Mouse (Mus musculus) forebrain, embryonic 13.5 days (tissue): ENCODE data around the gene Gm5134. TPM values are rescaled to one million over a fixed set of nuclear protein-coding genes. Genes with fewer than 3 reads are reported as not detected.

ENCODE experiments used
- microRNA-seq: library from miRNA; unstranded; fragments of <30 nt; microRNA quantifications from one replicate; pipeline ENCODE4, GENCODE M21; 2016
- polyA plus RNA-seq: library from polyadenylated mRNA; unstranded; fragments of >200 nt; fragmentation: Nextera tagmentation; extraction: Ambion mirVana; gene quantifications from 2 replicates; pipeline ENCODE4 v1.2.1, GENCODE M21; 2015

Gm5134 gene
- polyA plus RNA-seq, 1 experiment from 2014 or later = 0.09 TPM

Small RNA genes within 50 kb of the gene (microRNA-seq; reads per million reads assigned to microRNA genes)
- not detected for gene Mir6409

Other genes starting within 250 kb of the Gm5134 start
- gene Cabin1, start 190.2 kb upstream of the Gm5134 start, polyA plus RNA-seq = 36.9 and 46.1 TPM in 2 replicates
- 72.2 and 87.4 TPM in 2 replicates for gene Ddt, start 181.1 kb upstream of the Gm5134 start, polyA plus RNA-seq
- not detected in 2 replicates for gene Gm20441, start 173.6 kb upstream of the Gm5134 start, polyA plus RNA-seq
- gene Gstt3, start 173.1 kb upstream of the Gm5134 start, polyA plus RNA-seq = 0.45 and 0.52 TPM in 2 replicates
- gene Gstt1, start 155.9 kb upstream of the Gm5134 start, polyA plus RNA-seq = 6.4 and 6.5 TPM in 2 replicates
- not detected in 2 replicates for gene Gstt4, start 132.0 kb upstream of the Gm5134 start, polyA plus RNA-seq
- gene Gstt2, start 117.1 kb upstream of the Gm5134 start, polyA plus RNA-seq = 4.0 and 4.4 TPM in 2 replicates
- gene Mif, start 94.3 kb upstream of the Gm5134 start, polyA plus RNA-seq = 1,962 and 1,979 TPM in 2 replicates
- 1.8 and 3.1 TPM in 2 replicates for gene Derl3, start 61.1 kb upstream of the Gm5134 start, polyA plus RNA-seq
- 336 and 349 TPM in 2 replicates for gene Smarcb1, start 32.9 kb upstream of the Gm5134 start, polyA plus RNA-seq
- gene Chchd10, start 21.4 kb upstream of the Gm5134 start, polyA plus RNA-seq = 10.3 and 13.3 TPM in 2 replicates
- gene Mmp11, start 18.0 kb upstream of the Gm5134 start, polyA plus RNA-seq = 20.8 and 25.9 TPM in 2 replicates
- 0.26 TPM in 1 of 2 replicates, not detected in the other for gene Gm867, start 13.8 kb upstream of the Gm5134 start, polyA plus RNA-seq
- gene Vpreb3, start 11.5 kb upstream of the Gm5134 start, polyA plus RNA-seq = not detected in 2 replicates
- gene Zfp280b, start 78.1 kb downstream of the Gm5134 start, polyA plus RNA-seq = 15.7 and 16.1 TPM in 2 replicates
- gene Slc5a4b, start 156.4 kb downstream of the Gm5134 start, polyA plus RNA-seq = not detected in 2 replicates
- gene Slc5a4a, start 192.9 kb downstream of the Gm5134 start, polyA plus RNA-seq = 0.08 TPM in 1 of 2 replicates, not detected in the other